Mouse (Mus musculus) ES-Bruce4 (cell line): ENCODE results near the gene Mapkapk3. TPM values are rescaled to one million over a fixed set of nuclear protein-coding genes. Genes with fewer than 3 reads are reported as not detected.

ENCODE experiments used
- H3K27ac ChIP-seq: 2 replicates; pipeline ENCODE4 v1.5.1; 2012; ENCODE audit warnings: low read length, inconsistent platforms; ENCODE audit not compliant: insufficient read depth
- H3K27me3 ChIP-seq: 2 replicates; pipeline ENCODE4 v1.6.1; 2012; ENCODE audit warnings: mild to moderate bottlenecking, low read length, inconsistent platforms; ENCODE audit not compliant: control insufficient read depth, poor library complexity, insufficient read depth, severe bottlenecking
- H3K36me3 ChIP-seq: 2 replicates; pipeline ENCODE4 v1.6.1; 2012; ENCODE audit warnings: inconsistent platforms, mild to moderate bottlenecking, low read length, moderate library complexity; ENCODE audit not compliant: control insufficient read depth, poor library complexity, insufficient read depth, severe bottlenecking
- H3K4me1 ChIP-seq: one replicate; pipeline ENCODE4 v1.8.1; 2011; ENCODE audit warnings: low read length; ENCODE audit not compliant: control insufficient read depth, insufficient read depth
- H3K4me3 ChIP-seq: 2 replicates; pipeline ENCODE4 v1.5.1; 2011; ENCODE audit warnings: low read depth, mild to moderate bottlenecking, low read length
- H3K9ac ChIP-seq: 2 replicates; pipeline ENCODE4 v1.6.1; 2012; ENCODE audit warnings: low read depth, mild to moderate bottlenecking, inconsistent platforms; ENCODE audit not compliant: poor library complexity, severe bottlenecking
- H3K9me3 ChIP-seq: replicated peaks from 2 replicates; pipeline ENCODE4 v1.6.1; 2012; ENCODE audit warnings: mild to moderate bottlenecking, low read length, inconsistent platforms; ENCODE audit not compliant: control insufficient read depth, poor library complexity, insufficient read depth, severe bottlenecking
- CTCF ChIP-seq: IDR thresholded peaks from one replicate; pipeline ENCODE4 v1.8.1; 2011; ENCODE audit warnings: low read depth, low read length
- EP300 ChIP-seq: IDR thresholded peaks from 2 replicates; pipeline ENCODE4 v1.6.1; 2011; ENCODE audit warnings: low read depth, low read length; ENCODE audit not compliant: insufficient read depth
- POLR2A ChIP-seq: IDR thresholded peaks from one replicate; pipeline ENCODE4 v1.8.1; 2011; ENCODE audit warnings: low read length; ENCODE audit not compliant: insufficient read depth
- polyA plus RNA-seq: library from polyadenylated mRNA; stranded (reverse); fragments of >200 nt; gene quantifications from 2 replicates; pipeline ENCODE4 v1.2.4, GENCODE M21; 2011; ENCODE audit warnings: low read depth; ENCODE audit not compliant: missing spikeins, insufficient read depth, insufficient read length

The Mapkapk3 gene
- polyA plus RNA-seq, 1 experiment = 71.8 TPM

GRCm38 (mm10) chr9:107322461-107323050 is 32.9 kb upstream of the Mapkapk3 start:
- TF ChIP-seq CTCF (no peak), POLR2A (no peak), EP300 (no peak)
- Histone ChIP-seq H3K9ac (no peak overlapping the region), H3K27ac (no peak overlapping the region), H3K4me3 (no peak overlapping the region), H3K27me3 (no peaks in the 10 kb centered on the region), H3K36me3 (no peaks in the 10 kb centered on the region), H3K9me3 (no peaks in the 10 kb centered on the region), H3K4me1 (peaks cover 6% of the 10 kb centered on the region)

- no peak for TF ChIP-seq EP300
- TF ChIP-seq POLR2A = no peak
- no peak for TF ChIP-seq CTCF
These were observed 26.1 kb upstream of the Mapkapk3 start for GRCm38 (mm10) chr9:107315791-107316190.

GRCm38 (mm10) chr9:107313926-107314325 is 24.2 kb upstream of the Mapkapk3 start:
- no peaks in the 10 kb centered on the region for H3K4me1 ChIP-seq
- H3K36me3 ChIP-seq = no peaks in the 10 kb centered on the region
- H3K27ac ChIP-seq = no peak overlapping the region
- TF ChIP-seq CTCF = no peak
- TF ChIP-seq EP300 = no peak
- no peak for TF ChIP-seq POLR2A
- H3K9me3 ChIP-seq = no peaks in the 10 kb centered on the region
- H3K9ac ChIP-seq = no peak overlapping the region
- H3K4me3 ChIP-seq = no peak overlapping the region
- H3K27me3 ChIP-seq = no peaks in the 10 kb centered on the region

More at GRCm38 (mm10) chr9:107315791-107316190, 26.1 kb upstream of the Mapkapk3 start:
- no peak overlapping the region for H3K9ac ChIP-seq
- H3K27me3 ChIP-seq = no peaks in the 10 kb centered on the region
- no peaks in the 10 kb centered on the region for H3K36me3 ChIP-seq
- no peaks in the 10 kb centered on the region for H3K9me3 ChIP-seq
- no peaks in the 10 kb centered on the region for H3K4me1 ChIP-seq
- H3K27ac ChIP-seq = no peak overlapping the region
- no peak overlapping the region for H3K4me3 ChIP-seq

GRCm38 (mm10) chr9:107312811-107313584 is 23.3 kb upstream of the Mapkapk3 start:
- TF ChIP-seq EP300 (no peak), CTCF (no peak), POLR2A (no peak)
- Histone ChIP-seq H3K27ac (no peak overlapping the region), H3K9me3 (no peaks in the 10 kb centered on the region), H3K27me3 (no peaks in the 10 kb centered on the region), H3K36me3 (no peaks in the 10 kb centered on the region), H3K4me3 (no peak overlapping the region), H3K9ac (no peak overlapping the region), H3K4me1 (no peaks in the 10 kb centered on the region)

- Histone ChIP-seq H3K27ac (no peak overlapping the region), H3K36me3 (no peaks in the 10 kb centered on the region), H3K9me3 (no peaks in the 10 kb centered on the region), H3K4me1 (no peaks in the 10 kb centered on the region), H3K27me3 (no peaks in the 10 kb centered on the region), H3K9ac (no peak overlapping the region), H3K4me3 (no peak overlapping the region)
- no peak for TF ChIP-seq CTCF
- no peak for TF ChIP-seq EP300
- TF ChIP-seq POLR2A = no peak
These were observed 19.9 kb upstream of the Mapkapk3 start for GRCm38 (mm10) chr9:107309600-107309999.

- Histone ChIP-seq H3K36me3 (no peaks in the 10 kb centered on the region), H3K4me3 (no peak overlapping the region)
- TF ChIP-seq CTCF = no peak
- no peak for TF ChIP-seq EP300
- TF ChIP-seq POLR2A = no peak
These were observed 19.5 kb upstream of the Mapkapk3 start for GRCm38 (mm10) chr9:107309171-107309570.

More at GRCm38 (mm10) chr9:107309171-107309570, 19.5 kb upstream of the Mapkapk3 start:
- Histone ChIP-seq H3K9me3 (no peaks in the 10 kb centered on the region), H3K27me3 (no peaks in the 10 kb centered on the region), H3K4me1 (no peaks in the 10 kb centered on the region), H3K9ac (no peak overlapping the region), H3K27ac (no peak overlapping the region)
